Mouse (Mus musculus) ES-CJ7 (cell line): Measurements from ENCODE around the gene Clba1.

Experiments used
- DNase-seq: peaks from one replicate; pipeline ENCODE4 v3.0.0; 2011; ENCODE audit warnings: low read depth, low spot score

The Clba1 gene

DNA sequence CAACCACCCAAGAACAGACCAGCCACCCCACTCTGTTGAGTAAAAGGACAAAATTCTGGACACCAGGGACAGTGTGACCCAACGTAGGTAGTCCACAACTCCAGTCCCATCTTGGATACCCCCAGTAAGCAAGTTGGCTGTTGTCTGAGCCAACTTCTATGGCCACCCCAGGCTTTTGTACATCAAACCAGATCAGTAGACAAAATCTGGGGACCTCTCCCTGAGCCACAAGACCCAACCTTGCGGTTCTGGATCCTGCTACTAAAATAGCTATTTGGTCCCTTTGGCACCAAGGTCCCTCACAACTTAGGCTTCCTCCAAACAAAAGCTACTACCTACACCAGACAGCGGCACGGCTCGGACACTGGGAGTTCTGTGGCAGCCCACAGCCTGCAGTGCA lies 13.7 kb upstream of the Clba1 start:
- DNase-seq: no peak

DNA sequence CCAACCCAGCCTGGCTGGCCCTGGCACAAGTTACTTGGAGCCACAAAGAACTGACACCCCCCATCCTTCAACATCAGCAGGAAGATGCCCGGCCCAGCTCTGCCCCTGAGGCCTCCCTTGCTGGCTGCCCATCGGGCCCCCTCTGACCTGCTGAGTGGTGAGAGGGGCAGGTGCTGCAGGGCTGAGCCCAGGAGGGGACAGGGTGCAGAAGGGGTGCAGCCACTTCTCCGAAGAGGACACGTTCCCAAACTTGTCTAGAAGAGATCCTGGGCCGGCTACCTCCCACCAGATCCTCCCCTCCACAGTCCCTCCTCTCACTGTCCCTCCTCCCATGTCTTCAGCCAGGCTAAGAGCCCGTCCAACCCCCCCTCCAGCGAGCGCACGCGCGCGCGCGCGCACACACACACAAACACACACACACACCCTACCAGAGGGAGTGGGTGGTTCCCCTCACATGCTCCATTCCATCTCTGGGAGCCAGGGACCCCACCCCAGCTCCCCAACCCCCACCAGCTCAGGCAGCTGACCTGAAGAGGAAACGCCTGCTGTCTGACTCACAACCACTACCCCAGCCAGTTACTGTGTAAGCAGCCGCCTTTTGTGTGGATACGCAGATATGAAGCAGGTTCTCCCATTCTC lies 13.2 kb upstream of the Clba1 start:
- DNase-seq: peak; percentile 74

DNA sequence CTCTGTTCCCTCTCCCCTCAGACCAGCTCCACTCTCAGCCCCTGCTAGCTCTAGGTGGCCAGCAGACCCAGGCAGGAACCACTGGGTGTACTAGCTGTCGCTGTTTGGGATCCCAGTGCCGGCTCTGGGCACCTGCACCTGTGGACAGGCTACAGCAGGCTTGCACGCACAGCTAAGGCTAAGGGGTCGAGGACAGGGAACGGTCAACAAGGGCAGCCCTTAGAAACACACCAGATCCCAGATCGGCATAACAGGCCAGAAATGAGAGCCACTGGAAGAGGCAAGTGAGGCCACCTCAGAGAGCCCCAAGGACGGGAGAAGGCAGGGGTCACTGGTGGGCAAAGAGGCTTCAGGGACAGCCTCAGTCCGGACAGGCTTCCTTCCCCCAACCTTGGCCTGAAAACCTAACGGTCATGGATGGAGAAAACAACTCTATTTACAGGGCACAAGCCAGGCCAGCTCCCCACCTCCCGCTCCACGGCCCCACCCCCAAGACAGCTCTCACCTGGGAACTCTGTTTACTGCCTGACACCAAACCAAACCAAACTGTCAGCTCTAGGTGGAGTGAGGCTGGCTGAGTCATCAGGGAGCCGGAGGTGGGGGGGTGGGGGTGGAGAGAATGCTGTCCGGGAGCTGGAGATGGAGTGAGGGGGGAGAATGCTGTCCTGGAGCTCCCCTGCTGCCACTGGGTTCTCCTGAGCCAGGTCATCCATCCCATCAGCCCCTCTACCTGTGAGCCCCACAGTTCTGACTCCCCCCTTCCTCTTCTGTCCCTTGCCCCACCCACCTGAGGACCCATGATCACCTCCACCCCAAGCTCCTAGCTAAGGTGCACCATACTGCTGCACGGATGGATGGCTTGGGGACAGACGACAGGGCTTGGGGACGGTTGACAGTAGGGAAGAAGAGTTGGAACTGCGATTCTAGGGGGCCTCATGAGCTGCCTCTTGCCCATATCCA lies 11.9 kb upstream of the Clba1 start:
- DNase-seq: no peak

DNA sequence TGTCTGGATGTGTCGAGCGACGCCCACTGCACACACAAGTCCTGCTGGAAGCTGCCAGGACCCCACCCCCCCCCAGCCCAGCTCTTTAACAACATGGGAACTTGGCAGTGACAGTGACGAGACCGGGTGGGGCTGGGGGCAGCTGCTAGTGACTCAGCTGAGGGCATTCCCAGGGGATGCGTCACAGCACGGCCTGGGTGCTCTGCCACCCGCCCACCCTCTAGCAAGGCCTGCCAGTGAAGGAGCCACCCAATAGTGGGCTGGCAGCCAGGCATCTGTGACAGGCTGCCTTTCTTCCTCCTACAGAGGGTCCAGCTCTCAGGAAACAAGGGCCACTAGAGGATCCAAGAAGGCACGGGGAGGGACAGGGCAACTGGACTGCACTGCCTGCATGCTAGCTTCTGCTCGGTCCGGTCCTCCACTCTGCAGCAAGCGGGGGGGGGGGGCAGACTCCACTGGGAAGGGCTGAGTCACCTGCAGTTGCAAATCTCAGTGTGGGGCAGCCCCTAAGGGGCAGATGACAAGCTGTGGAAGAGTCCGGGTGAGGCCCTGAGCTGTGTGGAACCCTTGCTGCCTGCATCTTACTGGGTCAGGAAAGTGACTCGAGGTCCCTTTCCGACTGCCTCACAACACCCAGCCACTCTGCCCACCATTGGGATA lies 10.9 kb upstream of the Clba1 start:
- no peak for DNase-seq

DNA sequence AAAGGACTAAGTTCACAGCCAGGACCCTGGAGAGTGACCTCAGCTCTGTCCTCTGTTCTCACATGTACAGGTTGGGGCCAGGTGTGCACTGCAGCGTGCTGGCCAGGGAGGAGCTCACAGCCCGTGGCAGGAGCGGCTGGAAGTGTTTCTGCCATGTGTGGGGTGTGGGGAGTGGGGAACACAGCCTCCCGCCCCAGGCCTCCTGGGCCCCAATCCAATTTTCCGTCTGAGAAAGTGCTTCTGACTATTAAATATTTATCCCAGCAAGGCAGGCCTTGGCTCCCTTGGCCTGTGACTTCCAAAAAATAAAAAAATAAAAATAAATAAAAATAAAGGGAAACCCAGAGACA lies 10.4 kb upstream of the Clba1 start:
- DNase-seq: no peak

DNA sequence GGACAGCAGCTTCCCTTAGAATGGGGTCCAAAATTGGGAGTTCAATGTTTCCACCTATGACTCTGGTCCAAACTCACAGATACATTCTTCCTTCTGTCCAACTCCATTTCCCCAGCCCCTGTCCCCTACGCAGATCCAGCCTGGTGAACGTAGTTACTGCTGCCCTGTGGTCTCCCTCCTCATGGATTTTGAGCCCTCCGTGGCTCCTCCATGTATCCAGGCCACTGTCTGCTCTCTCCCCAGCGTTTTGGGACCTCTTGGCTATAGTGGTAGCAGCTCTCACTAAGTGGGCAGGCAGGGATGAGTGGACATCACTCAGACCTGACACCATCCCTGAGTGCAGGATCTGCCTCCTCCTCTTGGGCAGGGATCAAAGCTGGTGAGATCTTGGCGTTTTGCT lies 10.0 kb upstream of the Clba1 start:
- no peak for DNase-seq

DNA sequence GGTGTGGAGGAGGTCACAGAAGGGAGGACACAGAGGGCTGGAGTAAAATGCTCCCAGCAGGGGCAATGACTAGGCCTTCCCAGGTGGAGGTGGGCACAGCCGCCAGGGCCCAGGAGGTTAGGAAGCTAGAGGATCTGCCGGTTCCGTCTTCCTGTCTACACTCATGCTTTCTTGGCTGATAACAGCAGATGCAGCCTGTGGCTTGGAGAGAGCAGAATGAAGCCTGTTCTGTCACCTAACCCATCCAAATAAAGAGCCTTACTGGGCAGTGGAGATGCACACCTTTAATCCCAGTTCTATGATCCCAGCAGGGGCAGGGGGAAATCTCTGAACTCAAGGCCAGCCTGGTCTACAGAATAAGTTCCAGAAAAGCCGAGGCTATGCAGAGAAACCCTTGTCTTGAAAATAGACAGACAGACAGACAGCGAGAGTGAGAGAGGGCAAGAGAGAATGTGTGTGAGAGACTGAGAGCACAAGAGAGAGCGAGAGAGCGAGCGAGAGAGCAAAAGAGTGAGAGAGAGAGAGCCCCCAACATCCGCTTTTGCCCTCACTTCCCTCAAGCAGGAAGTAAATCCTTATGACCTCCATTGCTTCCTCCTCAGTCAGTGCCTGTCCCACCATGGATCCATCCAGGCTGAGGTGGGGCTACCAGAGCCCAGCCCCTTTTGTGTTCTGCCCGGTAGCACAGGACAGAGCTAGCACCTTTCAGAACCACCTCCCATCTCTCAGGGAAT lies 9.3 kb upstream of the Clba1 start:
- no peak for DNase-seq

DNA sequence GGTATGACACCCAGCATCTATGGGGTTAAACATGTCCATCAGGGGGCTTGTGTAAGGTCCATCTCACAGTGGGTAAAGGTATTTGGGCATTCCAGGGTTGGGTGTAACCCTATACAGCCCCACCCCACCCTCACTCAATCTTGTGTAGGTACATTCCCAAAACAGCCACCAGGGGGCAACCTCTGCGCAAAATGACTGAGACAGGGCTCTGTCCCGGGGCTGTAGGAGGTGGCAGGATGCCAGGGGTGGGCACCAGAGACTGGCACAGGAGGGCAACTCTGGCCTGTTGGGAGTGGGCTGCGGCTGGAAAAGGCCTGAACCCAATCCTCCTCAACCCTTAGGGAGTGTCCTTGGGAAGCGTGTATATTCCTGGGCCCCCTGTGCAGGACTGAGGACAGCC lies 8.3 kb upstream of the Clba1 start:
- DNase-seq: peak; percentile 77

DNA sequence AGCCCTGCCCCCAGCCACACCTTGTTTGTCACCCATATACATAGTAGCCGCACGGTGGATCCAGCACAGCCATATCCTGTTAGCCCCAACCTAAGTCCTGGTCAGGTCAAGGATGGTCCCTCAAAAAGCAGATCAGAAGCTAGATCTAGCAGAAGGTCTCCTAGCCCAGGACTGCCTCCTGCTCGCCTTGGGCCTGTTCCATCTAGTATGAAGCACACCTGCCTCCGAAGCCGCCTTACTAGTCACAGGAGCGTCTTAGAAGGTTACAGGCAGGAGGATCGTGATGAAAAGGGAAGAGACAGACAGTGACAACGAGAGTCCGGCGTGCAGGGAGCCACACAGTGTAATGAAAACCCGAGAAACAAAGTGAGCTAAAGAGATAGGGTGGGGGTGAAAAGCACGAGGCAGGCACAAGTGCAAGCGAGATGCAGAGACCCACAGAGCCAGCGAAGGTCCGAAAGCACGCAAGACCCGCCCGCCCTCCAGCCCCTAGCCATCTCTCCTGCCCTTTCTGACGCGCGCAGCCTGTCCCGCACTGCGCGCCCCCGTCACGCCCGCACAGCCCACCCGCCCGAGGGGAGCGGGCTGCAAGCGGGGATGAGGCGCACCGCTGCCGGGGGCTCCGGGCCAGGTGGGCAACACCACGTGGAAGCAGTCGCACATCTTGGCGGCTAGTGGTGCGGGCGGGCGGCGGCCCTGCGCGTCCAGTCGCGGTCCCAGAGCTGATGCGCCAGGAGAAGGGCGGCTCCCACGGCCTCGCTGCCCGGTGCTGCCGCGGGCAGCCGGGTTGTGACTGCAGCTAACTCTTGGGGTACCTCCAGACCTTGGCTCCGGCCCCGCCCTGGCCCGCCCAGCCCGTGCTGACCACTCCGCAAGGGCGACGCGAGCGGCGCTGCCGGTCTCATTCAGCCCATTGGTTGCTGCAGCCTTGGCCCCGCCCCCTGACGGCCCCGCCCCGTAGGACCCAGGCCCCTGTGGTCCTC lies 6.6 kb upstream of the Clba1 start, which contains the start of gene Ahnak2:
TSS of gene Ahnak2 (minus strand) at position 794 of the 983 bp plus-strand sequence.
- peak; percentile 41 for DNase-seq

DNA sequence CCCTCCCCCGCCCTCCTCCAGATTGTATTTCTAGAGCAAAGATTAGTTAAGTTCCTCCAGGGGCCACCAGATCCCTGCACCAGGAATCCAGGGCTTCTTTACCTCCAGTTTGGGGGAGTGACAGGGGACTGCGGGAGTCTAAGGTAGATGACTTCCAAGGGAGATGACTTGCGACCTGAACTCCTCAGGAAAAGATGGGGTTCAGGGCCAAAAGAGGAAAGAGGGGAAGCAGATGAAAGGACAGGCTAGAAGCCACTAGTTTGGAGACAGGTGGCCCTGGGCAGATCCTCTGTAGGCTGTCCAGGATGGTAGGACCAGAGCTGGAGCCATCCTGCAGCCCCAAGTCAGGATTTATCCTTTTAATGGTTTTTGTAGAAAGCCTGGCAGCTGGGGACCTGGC lies 5.8 kb upstream of the Clba1 start:
- no peak for DNase-seq

DNA sequence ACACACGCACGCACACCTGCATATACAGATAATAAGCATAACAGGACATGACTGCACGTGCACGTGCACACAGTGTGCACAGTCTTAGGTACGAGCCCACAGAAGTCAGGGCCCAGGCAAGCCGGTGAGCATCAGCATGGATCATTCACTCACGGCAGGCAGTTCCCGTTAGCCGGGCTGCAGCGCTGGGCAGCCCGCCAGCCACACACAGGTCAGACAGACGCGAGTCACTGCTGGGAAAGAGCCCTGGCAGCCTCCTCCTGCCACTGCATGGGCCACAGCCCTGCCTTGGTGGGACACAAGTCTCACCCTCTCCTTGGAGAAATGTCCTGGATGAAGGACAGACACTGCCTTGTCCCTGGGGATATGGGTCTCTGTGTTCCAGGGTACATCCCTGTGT lies 4.7 kb upstream of the Clba1 start:
- no peak for DNase-seq

DNA sequence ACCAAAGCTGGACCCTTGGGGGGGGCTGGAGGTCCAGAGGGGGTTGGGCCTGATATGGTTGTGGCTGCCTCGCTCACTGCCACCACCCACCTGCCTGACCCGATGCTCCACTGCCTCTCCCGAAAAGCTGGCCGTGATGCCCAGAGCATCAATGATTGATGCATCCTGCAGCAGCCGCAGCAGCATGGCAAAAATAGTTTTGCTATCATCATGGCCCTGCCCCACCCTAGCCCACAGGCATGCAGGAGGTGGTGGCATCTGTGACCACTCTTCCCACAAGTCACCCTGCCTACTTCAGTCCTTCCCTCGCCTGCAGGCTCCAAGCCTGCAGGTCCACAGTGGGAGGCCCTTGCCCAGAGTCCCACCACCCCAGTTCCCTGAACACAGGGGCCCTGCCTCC lies 2.7 kb upstream of the Clba1 start:
- no peak for DNase-seq

DNA sequence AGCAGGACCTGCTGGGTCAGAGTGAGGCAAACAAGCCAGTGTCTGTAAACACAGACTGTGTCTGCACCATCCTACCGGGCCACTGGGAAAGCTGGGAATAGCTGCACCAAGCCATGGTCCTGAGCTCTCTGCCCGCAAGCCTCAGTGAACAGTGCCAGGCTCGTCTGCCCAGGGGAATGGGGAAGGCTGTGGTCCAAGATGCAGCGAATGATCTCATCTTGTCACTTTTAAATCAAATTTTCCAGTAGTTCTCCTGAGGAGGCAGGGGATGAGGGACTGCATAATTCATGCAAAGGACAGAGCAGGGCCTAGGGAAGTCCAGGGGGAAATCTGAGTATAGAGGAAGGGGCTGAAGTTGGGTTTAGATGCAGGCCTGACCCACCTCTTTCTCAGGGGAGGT lies 941 bp upstream of the Clba1 start:
- DNase-seq: no peak

DNA sequence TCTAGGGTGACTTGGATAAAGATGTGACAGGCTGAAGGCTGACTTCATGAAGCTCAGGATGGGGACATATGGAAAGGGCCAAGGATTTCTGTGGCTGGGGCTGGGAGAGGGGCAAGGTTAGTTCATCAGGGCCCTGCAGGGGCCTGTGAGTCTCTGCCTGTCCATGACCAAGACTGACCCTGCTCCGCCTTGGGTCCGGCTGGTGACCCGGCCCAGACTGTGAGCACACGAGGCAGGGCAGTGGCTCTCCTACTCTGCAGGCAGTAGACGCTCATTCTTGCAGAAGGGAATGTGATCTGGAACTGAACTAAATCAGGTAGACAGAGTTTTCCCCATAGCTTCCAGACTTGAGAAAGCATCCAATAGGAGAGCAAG lies 538 bp upstream of the Clba1 start:
- DNase-seq: no peak

DNA sequence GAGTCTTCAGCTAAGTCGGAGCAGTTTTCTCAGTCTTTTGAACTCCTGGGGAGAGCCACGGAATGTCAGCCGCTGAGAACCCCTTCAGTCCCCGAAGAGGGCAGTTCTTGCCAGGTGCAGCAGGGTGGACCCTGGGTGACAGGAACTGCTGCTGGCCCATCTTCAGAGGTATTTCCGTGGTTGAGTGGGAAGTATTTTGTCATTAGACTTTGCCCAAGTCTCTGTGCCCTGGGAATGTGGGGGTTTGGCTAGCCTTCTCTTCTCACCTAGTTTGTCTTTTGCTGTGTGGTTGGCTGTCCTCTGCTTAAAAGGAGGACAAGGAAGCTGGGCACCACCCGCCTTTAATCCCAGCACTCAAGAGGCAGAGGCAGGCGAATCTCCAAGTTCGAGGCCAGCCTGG lies 904 bp downstream of the Clba1 start:
- DNase-seq: no peak

DNA sequence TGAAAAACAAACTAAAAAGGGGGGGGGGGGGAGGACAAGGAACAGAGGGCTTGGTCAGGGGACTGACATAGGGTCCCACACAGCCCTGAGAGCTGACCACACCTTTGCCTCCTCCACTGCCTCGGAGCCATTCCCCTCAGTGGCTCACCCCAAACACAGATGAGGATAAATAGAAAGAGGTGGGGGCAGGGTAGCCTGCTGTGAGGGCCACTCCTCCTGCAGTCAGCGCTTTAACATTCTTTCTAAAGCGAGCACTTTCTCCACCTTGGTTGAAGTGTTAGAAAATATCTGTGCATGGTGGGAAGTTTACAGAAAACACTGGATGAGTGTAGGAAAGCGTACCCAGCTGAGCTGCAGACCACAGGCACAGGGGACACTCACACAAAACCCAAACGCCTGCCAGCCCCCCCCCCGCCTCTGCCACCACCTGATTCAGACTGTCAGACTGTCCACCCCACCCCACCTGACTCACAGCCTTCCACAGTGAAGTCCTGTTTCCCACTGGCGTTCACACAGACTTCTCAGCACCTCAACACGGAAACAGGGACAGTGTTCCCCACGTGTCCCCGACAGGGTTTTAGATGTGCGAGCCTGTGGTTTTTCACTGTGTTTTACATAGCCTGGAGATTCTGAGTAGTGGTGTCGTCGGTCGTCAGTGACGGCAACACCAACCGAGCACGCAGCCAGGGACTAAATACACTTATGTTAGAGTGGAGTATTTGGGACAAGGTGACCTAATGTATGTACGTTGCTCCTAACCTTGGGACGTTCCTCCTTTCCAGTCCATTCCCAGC lies 1.6 kb downstream of the Clba1 start:
- DNase-seq: no peak

DNA sequence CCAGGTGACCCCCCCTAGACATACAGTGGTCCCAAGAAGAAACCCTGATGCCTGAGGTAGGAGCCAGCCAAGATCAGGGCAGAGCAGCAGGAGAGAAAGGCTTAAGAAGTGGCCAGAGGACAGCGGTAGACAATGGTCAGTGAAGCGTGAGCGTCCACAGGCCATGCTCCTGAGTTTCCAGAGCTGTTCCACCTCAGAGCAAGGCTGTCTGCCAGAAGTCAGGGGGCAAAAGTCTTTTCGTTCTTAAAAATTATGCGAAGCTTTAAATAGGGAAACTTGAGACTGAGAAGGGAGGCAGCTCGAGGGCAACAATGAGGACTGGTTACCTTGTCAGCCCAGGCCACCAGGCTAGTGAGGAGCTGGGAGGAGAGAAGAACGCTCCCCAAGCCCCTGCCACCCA lies 4.6 kb downstream of the Clba1 start:
- no peak for DNase-seq

DNA sequence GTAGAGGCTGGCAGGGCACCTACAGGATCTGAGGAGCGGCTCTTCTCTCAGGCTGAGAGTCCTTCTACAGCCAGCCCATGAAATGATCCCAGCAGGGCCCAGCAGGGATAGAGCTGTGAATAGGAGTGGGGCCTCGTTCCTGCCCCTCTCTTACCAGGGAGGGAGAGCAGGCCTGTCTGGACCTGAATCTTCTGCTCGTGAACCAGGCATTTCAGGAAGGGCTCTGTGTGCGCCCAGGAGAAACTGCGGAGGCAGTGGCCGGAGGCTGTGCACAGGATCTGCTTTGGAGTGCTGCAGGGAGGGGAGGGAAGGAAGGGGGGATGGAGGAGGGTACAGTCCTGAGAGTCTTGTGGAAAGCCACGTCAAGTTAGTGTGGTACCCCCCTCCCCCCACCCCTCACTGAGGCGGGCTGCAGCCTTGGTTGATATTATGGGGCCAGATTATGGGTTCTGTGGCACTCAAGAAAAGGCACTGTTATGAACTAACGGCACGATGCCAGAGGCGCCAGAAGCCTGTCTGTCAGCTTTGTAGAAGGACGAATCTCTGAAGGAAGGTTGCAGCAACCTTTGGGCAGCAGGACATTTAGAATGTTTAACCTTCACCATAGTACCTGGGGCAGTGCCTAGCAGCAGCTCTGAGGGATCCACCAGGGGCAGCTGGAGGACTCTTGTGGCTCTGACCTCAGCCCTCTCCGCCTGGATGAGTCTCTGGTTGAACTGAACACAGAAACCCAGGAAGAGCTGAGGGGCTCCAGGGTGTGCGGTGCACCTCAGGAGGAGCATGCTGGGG lies 6.1 kb downstream of the Clba1 start:
- DNase-seq: no peak

DNA sequence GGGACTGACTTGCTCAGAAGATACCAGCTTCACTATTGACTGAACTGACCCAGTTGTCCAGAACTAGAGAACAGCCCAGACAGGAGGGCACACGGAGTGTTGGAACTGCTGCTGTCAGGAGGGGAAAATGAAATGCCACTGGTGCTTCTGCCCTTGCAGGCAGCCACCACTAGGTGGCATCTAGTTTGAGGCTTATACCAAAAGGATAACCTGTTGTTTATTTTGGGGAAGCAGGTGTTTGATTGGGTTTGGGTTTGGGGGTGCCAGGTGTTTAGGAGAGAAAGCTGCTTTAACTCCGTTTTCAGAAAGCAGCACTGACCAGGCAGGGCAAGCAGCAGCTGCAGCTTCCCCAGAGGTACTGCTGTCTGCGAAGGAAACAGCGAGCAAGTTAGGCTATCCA lies 7.6 kb downstream of the Clba1 start:
- DNase-seq: no peak
